Mouse (Mus musculus): ENCODE data around the gene Nova2.

- TF ChIP-seq NANOG (IDR thresholded peaks at IDR 0.05; ENCODE audit: borderline replicate concordance, low read length): no peak
- no peak for TF ChIP-seq CTCF (conservative IDR thresholded peaks at IDR 0.05; ENCODE audit: low read length)
These were observed 17.1 kb downstream of the Nova2 start for GRCm38 (mm10) chr7:18942815-18943214.

Measured in E14TG2a.4 (cell line).